Mouse (Mus musculus) stomach, embryonic 15.5 days (tissue): ENCODE data around the gene Slc22a7. TPM values are rescaled to one million over a fixed set of nuclear protein-coding genes. Genes with fewer than 3 reads are reported as not detected.

Experiments
- polyA plus RNA-seq: library from polyadenylated mRNA; unstranded; fragments of >200 nt; fragmentation: Nextera tagmentation; extraction: Ambion mirVana; gene quantifications from 2 replicates; pipeline ENCODE4 v1.2.1, GENCODE M21; 2015

The Slc22a7 gene
- polyA plus RNA-seq, 1 experiment from 2014 or later = not detected

Other genes with a start within 250 kb of the Slc22a7 start
- gene Polh, start 235.8 kb downstream of the Slc22a7 start, polyA plus RNA-seq = 15.3 and 15.4 TPM in 2 replicates
- 30.1 and 33.3 TPM in 2 replicates for gene Xpo5, start 235.7 kb downstream of the Slc22a7 start, polyA plus RNA-seq
- 77.4 and 79.8 TPM in 2 replicates for gene Polr1c, start 190.4 kb downstream of the Slc22a7 start, polyA plus RNA-seq
- 98.2 and 104 TPM in 2 replicates for gene Yipf3, start 190.4 kb downstream of the Slc22a7 start, polyA plus RNA-seq
- gene Lrrc73, start 184.9 kb downstream of the Slc22a7 start, polyA plus RNA-seq = 0.58 and 1.1 TPM in 2 replicates
- gene Tjap1, start 155.4 kb downstream of the Slc22a7 start, polyA plus RNA-seq = 33.8 and 37.2 TPM in 2 replicates
- gene Dlk2, start 141.0 kb downstream of the Slc22a7 start, polyA plus RNA-seq = 4.5 and 5.7 TPM in 2 replicates
- 5.3 and 5.9 TPM in 2 replicates for gene Abcc10, start 110.1 kb downstream of the Slc22a7 start, polyA plus RNA-seq
- gene Zfp318, start 54.7 kb downstream of the Slc22a7 start, polyA plus RNA-seq = 8.2 and 9.8 TPM in 2 replicates
- 1.3 and 1.9 TPM in 2 replicates for gene Crip3, start 9.5 kb downstream of the Slc22a7 start, polyA plus RNA-seq
- gene Ttbk1, start 49.2 kb upstream of the Slc22a7 start, polyA plus RNA-seq = 0.27 and 0.31 TPM in 2 replicates
- 47.7 and 49.7 TPM in 2 replicates for gene Dnph1, start 58.3 kb upstream of the Slc22a7 start, polyA plus RNA-seq
- gene Cul9, start 107.9 kb upstream of the Slc22a7 start, polyA plus RNA-seq = 3.2 and 4.6 TPM in 2 replicates
- gene Srf, start 117.7 kb upstream of the Slc22a7 start, polyA plus RNA-seq = 8.7 and 9.4 TPM in 2 replicates
- gene Ptk7, start 191.0 kb upstream of the Slc22a7 start, polyA plus RNA-seq = 87.6 and 89.8 TPM in 2 replicates
- 38.4 and 41.4 TPM in 2 replicates for gene Klc4, start 207.6 kb upstream of the Slc22a7 start, polyA plus RNA-seq
- gene Mrpl2, start 207.8 kb upstream of the Slc22a7 start, polyA plus RNA-seq = 112 and 126 TPM in 2 replicates
- 42.9 and 49.5 TPM in 2 replicates for gene Cul7, start 211.9 kb upstream of the Slc22a7 start, polyA plus RNA-seq
- 53.2 and 57.2 TPM in 2 replicates for gene Rrp36, start 235.9 kb upstream of the Slc22a7 start, polyA plus RNA-seq
- gene Mea1, start 240.3 kb upstream of the Slc22a7 start, polyA plus RNA-seq = 145 and 153 TPM in 2 replicates
- 102 and 103 TPM in 2 replicates for gene Klhdc3, start 242.5 kb upstream of the Slc22a7 start, polyA plus RNA-seq